1 mouse cellular context compared by ENCODE assay signal in the genomic region with DNA sequence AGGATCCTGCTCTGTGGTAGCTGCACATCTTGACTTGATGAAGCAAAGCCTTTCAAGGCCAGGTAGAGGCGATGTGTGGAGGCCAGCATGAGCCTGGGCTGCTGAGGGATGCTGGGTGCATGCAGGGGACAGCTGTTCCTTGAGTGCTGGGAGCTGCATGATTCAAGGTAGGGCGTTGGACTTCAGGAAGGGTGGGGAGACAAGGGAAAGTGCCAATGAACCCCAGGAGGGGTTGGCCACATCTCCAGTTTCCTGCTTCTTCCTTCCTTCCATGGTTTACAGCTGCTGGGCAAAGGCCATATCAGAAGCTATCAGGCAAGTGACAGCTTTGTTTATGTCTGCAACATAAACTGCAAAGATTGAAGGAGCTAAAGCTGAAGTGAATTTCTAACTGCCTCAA.
TF ChIP-seq lines count a peak whose summit lies in the region.

No protein-coding gene starts in this region.

TF ChIP-seq in MEL, 35 proteins besides CTCF, POLR2A, EP300 and RAD21 (continued from another document):
- TF ChIP-seq ETS1 (IDR thresholded peaks at IDR 0.05; ENCODE audit: low read depth, low read length) (no peak), POLR2AphosphoS5 (IDR thresholded peaks at IDR 0.05; ENCODE audit: borderline replicate concordance, low read depth, low read length) (no peak), MYB (IDR thresholded peaks at IDR 0.05; ENCODE audit: low read depth, low read length) (no peak), SMC3 (IDR thresholded peaks at IDR 0.05; ENCODE audit: low read depth, low read length) (no peak), ZC3H11A (IDR thresholded peaks at IDR 0.05; ENCODE audit: low read depth, low read length) (no peak), ZKSCAN1 (IDR thresholded peaks at IDR 0.05; ENCODE audit: low read depth, low read length) (no peak), MYC (IDR thresholded peaks at IDR 0.05; ENCODE audit: low read depth, low read length) (no peak), TBP (IDR thresholded peaks at IDR 0.05; ENCODE audit: low read depth, low read length) (no peak)
